In genomic region chr9:119107566-119107965, GRCm38 (mm10) we compare ENCODE assay signal across 1 mouse cellular context.
TF ChIP-seq lines count a peak whose summit lies in the region.

No protein-coding gene starts in this region.

TF ChIP-seq in ES-E14, 5 proteins besides CTCF, POLR2A, EP300 and RAD21 (continued from another document):
- 0 out of 2 replicates have a peak, but pooled peaks have one; percentile 21 for TF ChIP-seq HCFC1 (IDR thresholded peaks at IDR 0.05; ENCODE audit: borderline replicate concordance, insufficient read depth, low read length)
